Mouse (Mus musculus) heart, postnatal 4 days (tissue): ENCODE results near the gene Cdk6. TPM values are rescaled to one million over a fixed set of nuclear protein-coding genes. Genes with fewer than 3 reads are reported as not detected.
"Not testable (repeated sequence)": the region's sequence is repeated elsewhere in the genome, so short reads cannot be mapped to it uniquely, and the experiment has no call there.

Source experiments
- DNase-seq: peaks from one replicate; pipeline ENCODE4 v3.0.0; 2021
- total RNA-seq, 2 experiments: library from RNA; stranded (reverse); gene quantifications; 2 replicates each; pipeline ENCODE4 v1.2.3; 2021

Gene Cdk6
- total RNA-seq, 2 experiments from 2014 or later, result 45.6 to 47.5 TPM

DNA sequence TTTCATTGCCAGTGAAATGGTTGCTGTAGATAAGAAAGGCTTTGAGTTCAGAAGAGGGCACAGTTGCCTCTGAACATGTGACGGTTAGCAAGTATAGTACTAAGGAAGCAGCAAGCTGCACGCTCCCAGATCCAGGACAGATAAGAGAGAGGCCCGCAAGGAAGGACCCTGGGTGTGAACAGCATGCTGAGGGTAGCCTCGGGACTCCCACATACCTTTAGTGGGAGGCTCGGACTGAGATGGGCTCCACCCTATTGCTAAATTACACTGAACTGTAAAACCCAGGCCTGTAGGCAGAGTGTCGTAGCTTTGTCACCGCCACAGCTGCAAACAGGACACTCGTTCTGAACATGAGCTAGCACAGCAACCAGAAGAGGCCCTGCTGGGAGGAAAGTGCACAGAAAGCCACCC, 173.6 kb downstream of the Cdk6 start:
- no peak for DNase-seq

GRCm38 (mm10) chr5:3515477-3515876, 174.2 kb downstream of the Cdk6 start:
- no peak for DNase-seq

DNA sequence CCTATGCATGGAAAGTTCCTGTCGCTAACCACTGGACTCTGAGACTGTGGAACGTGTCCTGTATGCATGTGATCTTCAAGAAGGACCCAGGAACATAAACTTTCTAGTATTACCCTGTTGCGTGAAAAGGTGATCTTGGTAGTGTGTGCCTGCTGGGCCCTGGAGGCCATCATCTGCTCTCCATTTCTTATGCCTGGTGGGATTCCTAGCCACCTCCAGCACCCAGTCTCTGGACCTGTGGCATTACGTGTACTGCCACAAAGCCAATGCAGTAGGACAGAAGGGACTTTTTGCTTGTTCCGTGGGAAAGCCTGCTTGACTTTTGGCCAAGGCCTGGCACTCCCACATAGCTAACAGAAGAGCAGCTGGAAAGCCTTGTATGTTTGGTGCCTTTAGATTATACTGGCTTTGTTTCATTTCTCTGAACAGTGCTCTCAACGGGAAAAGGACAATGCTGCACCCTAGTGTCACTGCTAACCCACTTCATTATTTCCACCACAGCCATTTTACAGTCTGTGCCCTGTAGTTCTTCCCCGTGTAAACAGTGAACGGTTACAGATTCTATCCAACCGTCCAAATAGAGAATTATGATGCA, 175.3 kb downstream of the Cdk6 start:
- DNase-seq, result peak; percentile 66

- no peak for DNase-seq
Measured at GRCm38 (mm10) chr5:3520493-3521359, 179.4 kb downstream of the Cdk6 start.

DNA sequence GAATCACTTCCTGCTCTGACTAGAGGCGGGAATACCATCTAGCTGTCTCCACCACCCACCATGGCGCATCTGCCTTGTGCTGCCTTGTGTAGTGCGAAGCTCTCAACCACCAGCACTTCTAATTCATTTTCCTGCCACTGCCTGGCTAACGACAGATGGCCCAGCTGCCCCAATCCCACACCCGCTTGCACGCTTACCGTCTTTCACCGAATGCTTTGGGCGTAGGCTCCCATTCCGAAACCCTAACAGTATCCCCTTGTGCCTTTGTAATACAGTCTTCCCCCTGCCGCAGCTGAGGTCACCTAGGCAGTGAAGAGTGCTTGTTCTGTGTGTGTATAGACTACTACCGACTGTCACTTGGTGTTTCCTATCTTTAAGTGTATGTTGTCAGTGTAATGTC, 180.5 kb downstream of the Cdk6 start:
- DNase-seq, result no peak

DNA sequence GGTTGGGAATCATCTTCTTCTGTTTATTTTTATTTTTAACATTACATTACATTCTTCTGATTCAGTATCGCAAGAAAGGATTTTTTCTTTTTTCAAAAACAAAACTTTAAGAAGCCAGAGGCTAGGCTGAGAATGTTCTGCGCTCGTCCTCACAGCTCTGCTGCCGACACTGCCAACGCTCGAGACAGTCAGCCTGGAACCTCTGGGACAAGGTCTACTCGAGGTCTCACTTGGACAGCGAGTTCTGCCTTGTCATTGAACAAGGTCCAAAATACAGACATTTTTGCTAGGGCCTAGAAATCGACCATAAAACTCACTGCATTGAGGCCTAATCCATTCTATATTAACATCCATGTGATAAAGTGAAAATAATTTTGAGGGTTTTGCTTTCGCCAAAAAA, 181.5 kb downstream of the Cdk6 start:
- no peak for DNase-seq

DNA sequence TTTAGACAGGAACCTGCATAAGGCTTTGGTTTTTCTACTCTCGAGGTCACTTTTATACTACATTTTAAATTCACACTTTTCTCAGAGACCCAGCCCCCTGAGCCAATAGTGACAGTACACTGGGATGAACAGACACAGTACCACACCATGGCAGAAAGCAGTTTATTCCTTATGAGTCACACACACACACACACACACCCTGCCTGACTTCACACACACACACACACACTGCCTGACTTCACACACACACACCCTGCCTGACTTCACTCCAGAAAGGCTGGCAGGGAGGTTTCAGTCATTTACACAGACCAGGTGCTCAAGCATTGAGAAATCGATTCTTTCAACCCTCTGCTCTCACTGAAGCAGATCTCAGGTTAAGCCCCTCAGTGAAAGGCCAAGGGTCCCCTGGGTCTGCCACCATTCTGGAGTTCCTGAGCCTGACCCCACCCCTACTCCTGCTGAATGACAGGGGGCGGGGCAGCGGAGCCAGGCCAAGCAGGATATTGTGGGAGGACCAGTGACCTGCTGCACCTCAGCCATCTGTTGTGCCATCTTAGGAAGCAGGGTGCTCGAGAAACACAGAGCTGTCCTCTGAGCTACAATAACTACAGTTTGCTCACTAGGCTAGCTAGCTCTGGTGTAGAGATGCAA, 185.9 kb downstream of the Cdk6 start:
- no peak for DNase-seq

- no peak for DNase-seq
Measured at GRCm38 (mm10) chr5:3529585-3530189, 188.4 kb downstream of the Cdk6 start.

GRCm38 (mm10) chr5:3532048-3532447, 190.8 kb downstream of the Cdk6 start:
- not testable (repeated sequence) for DNase-seq

DNA sequence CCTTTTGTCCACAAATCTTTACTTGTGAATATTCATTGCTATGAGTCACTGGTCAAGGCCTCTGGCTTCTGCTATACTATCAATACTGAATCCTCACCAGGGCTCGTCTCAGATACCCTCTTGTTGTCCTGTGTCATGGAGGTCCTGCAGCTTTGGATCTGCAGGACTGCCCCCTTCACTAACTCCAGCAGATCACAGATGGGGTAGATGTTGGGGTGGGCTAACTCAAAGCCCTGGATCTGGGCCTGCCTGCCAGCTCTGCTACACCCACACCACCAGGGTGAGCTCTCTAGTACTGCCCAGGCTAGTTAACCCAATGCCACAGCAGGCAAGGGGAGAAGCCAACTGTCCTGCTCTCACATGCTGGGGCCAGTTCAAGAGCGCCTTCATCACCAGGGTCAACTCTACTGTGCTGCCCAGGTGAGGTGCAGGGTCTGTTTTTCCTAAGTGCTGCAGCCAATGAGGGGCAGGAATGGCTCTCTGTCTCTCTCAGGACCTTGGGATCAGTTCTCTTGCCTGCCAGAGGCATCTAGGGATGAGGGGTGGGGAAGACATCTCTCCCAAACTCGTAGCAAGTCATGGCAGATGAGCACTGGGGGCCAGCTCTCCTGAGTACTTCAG, 195.4 kb downstream of the Cdk6 start:
- no peak for DNase-seq

- no peak for DNase-seq
Measured at GRCm38 (mm10) chr5:3538505-3539472, 197.5 kb downstream of the Cdk6 start.

GRCm38 (mm10) chr5:3541871-3542270, 200.6 kb downstream of the Cdk6 start:
- no peak for DNase-seq

- DNase-seq, result peak; percentile 99
Measured at GRCm38 (mm10) chr5:3543629-3544479, 202.6 kb downstream of the Cdk6 start, which contains the start of gene Fam133b. Gene Fam133b, plus strand, starts transcription at chr5:3543833.

DNA sequence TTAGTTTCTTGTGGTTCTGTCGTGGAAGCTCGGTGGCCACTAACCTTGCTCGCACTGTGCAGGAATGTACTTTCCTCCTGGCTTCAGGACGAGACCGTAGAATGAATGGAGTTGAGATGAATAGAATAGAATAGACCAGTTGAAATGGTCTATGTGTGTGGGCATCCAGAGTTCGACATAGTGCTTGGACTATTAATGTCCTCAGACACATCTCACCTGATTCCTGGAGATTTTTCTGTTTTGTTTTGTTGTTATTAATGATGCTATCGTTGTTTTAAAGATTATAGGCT, 203.1 kb downstream of the Cdk6 start:
- no peak for DNase-seq

GRCm38 (mm10) chr5:3546226-3546625, 204.9 kb downstream of the Cdk6 start:
- DNase-seq, result no peak

GRCm38 (mm10) chr5:3551481-3551880, 210.2 kb downstream of the Cdk6 start:
- no peak for DNase-seq

DNA sequence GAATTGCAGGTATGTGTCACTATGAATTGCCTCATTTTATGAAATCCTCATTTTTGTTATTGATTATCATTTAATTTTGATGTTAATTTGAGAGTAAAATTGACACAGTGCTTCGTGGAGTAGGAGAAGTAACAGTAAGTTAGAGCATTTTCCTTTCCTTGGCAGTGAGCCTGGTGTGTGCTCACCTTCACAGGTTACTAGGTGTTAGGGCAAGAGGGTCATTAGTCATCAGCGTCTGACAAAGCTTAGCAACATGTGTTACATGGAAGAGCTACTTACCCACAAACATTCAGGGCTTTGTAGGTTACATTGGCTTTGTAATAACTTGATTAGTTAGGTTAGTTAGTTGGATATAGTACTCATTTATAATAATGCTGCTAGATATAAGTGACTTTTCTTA, 212.9 kb downstream of the Cdk6 start:
- DNase-seq, result no peak

DNA sequence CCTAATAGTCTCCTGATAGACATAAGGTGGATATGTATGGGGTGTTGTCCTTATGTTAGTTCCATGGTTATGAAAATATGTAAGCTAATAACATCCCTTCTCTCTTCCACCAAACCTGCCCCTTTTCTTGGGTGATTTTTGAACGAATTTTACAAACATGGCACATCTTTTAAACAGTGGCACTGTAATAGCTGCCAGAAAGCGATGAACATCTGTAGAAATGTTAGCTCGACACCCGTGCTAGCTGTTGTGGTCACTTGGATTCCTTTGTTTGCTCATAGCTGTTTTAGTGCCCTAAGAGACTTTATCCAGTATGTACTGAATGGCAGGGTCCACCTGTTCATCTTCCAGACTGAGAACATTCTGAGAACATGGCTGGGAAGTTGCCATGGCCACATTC, 230.0 kb downstream of the Cdk6 start, which contains the start of gene 1700109H08Rik:
1700109H08Rik (plus strand) TSS at position 301 of the 400 bp plus-strand sequence.
- no peak for DNase-seq

GRCm38 (mm10) chr5:3574825-3575224, 233.5 kb downstream of the Cdk6 start:
- DNase-seq, result no peak

GRCm38 (mm10) chr5:3577939-3578338, 236.7 kb downstream of the Cdk6 start:
- no peak for DNase-seq
